Mouse (Mus musculus) midbrain, postnatal 0 days (tissue): ENCODE measurements at regions not wholly inside any gene's neighbourhood (a gene's known extent, or its start where the extent isn't known, plus 50 kb on each side); places are given as distances from the start of the nearest gene placed in this dataset.
"Not testable (repeated sequence)": the region's sequence is repeated elsewhere in the genome, so short reads cannot be mapped to it uniquely, and the experiment has no call there.

Source experiments
- ATAC-seq: fragments of 200-750 bp; cut with Nextera tagmentation; 2 replicates; pipeline ENCODE4 v1.8.0; 2017; ENCODE audit warnings: moderate number of reproducible peaks, mild to moderate bottlenecking, moderate TSS enrichment, moderate library complexity; ENCODE audit not compliant: low FRiP score
- DNase-seq: peaks from one replicate; pipeline ENCODE4 v3.0.0-alpha.2; 2015; ENCODE audit warnings: low spot score
- H3K27ac ChIP-seq: fragments of 300-500 bp; sonication (generic); 2 replicates; pipeline ENCODE4 v1.5.1; 2014; ENCODE audit warnings: low read depth, mild to moderate bottlenecking, low read length, mixed read lengths
- H3K27me3 ChIP-seq: fragments of 300-500 bp; sonication (generic); 2 replicates; pipeline ENCODE4 v1.6.1; 2014; ENCODE audit warnings: low read length, control low read depth, mixed read lengths; ENCODE audit not compliant: insufficient read depth
- H3K36me3 ChIP-seq: fragments of 300-500 bp; sonication (generic); 2 replicates; pipeline ENCODE4 v1.6.1; 2014; ENCODE audit warnings: low read length, control low read depth, mixed read lengths; ENCODE audit not compliant: insufficient read depth
- H3K4me1 ChIP-seq: fragments of 300-500 bp; sonication (generic); 2 replicates; pipeline ENCODE4 v1.6.1; 2014; ENCODE audit warnings: mild to moderate bottlenecking, control low read depth, antibody characterized with exemption, low read length, mixed read lengths; ENCODE audit not compliant: insufficient read depth
- H3K4me2 ChIP-seq: fragments of 300-500 bp; sonication (generic); 2 replicates; pipeline ENCODE4 v1.6.1; 2014; ENCODE audit warnings: low read depth, mild to moderate bottlenecking, low read length, mixed read lengths; ENCODE audit not compliant: poor library complexity, severe bottlenecking
- H3K4me3 ChIP-seq: fragments of 300-500 bp; sonication (generic); 2 replicates; pipeline ENCODE4 v1.5.1; 2014; ENCODE audit warnings: low read depth, mild to moderate bottlenecking, low read length, moderate library complexity
- H3K9ac ChIP-seq: fragments of 300-500 bp; sonication (generic); replicated peaks from 2 replicates; pipeline ENCODE4 v1.6.1; 2014; ENCODE audit warnings: mild to moderate bottlenecking, low read length, moderate library complexity, mixed read lengths; ENCODE audit not compliant: poor library complexity, severe bottlenecking
- H3K9me3 ChIP-seq: fragments of 300-500 bp; sonication (generic); 2 replicates; pipeline ENCODE4 v1.6.1; 2016; ENCODE audit warnings: low read length, control low read depth
- CTCF ChIP-seq: IDR thresholded peaks from 2 replicates; pipeline ENCODE4 v1.5.1; 2016; ENCODE audit warnings: antibody characterized with exemption, mild to moderate bottlenecking
- WGBS: fragments of 180-500 bp; shearing (Covaris S2); extraction: QIAGEN DNeasy Blood & Tissue Kit; methylation state at CpG from one replicate; pipeline ENCODE4 v1.1.7; 2014; 5-methylcytosine and 5-hydroxymethylcytosine counted together

DNA sequence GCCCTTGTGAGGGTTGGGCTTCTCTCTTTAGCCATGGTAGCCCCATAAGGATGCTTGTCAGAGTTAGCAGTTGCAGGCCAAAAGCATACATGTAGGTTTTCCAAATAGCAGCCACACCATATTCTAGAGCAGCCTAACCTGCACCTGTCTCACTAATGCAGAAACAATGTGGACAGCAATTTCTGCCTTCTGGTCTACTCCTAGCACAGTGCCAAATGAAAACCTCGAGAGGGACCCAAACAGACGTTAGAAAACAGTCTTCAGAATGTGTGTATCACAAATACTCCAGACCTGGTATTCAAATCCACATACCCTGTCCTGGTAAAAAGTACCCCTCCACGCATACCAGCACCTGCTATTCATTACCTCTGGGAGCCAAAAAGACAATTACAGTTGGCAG, 368.9 kb upstream of the Ngly1 start:
- Histone ChIP-seq H3K27me3 (no peaks in the 10 kb centered on the region), H3K4me3 (no peak overlapping the region), H3K9me3 (no peaks in the 10 kb centered on the region), H3K4me1 (no peaks in the 10 kb centered on the region), H3K4me2 (no peak overlapping the region), H3K27ac (no peak overlapping the region), H3K36me3 (no peaks in the 10 kb centered on the region), H3K9ac (no peak overlapping the region)
- no peak for TF ChIP-seq CTCF
- DNase-seq (no peak), ATAC-seq (no peak)
- WGBS, result 81% methylated on average over 3 of the region's 3 CpGs

DNA sequence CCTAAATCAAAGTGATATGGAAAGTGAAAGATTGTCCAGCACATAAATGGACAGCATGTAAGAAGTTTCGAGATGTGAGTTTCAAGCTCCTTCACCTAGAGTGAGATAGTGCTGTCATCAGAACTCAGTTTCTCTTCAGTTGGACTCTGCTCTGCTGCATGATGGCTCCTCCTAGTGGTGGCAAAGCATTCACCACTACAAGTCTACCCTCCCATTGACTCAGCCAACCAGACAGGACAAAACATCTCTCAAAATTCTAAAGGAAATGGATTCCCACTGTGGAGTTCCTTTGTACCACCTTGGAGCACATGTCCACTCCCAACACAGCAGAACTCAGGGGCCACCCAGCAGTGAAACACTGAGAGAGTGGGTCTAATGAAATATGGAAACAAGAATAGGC, 367.8 kb upstream of the Ngly1 start:
- Histone ChIP-seq H3K4me3 (no peak overlapping the region), H3K27me3 (no peaks in the 10 kb centered on the region), H3K36me3 (no peaks in the 10 kb centered on the region), H3K9me3 (no peaks in the 10 kb centered on the region), H3K4me1 (no peaks in the 10 kb centered on the region), H3K27ac (no peak overlapping the region), H3K4me2 (no peak overlapping the region), H3K9ac (no peak overlapping the region)
- WGBS, result 69% methylated on average over 1 of the region's 1 CpGs
- ATAC-seq, result 0 out of 2 replicates have a peak, but pooled peaks have one; percentile 4
- TF ChIP-seq CTCF, result peak; percentile 63
- DNase-seq, result peak; percentile 31

DNA sequence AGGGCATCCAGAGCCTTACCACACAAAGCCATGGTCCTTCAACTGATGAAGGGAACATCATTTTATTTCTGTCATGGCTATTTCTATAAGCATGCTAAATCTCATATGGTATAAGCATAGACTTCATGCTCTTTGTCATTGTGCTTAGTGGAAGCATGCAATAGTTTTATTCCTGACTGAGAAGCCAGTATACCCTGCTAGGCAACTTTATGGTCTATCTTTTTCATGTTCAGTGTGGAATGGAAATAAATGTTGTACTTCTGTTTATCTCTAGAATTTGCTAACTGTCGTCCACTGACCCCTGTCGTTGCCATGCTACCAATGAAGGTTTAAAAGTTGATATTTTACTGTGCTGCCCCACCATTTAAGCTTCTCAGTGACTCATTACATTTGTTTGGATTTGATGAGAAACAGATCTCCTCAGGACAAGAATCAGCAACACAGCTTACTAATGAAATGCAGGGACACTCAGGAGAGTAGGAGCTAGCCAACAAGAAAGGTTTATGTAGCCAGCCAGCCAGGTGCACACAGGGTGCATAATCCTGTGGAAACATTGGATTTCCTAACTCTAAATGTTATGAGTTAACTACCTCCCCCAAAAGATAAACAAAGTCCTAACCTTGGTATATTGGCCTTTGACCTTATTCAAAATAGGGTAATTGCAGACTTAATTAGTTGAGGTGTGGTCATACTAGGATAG, 364.3 kb upstream of the Ngly1 start:
- H3K4me2 ChIP-seq, result no peak overlapping the region
- H3K36me3 ChIP-seq, result no peaks in the 10 kb centered on the region
- no peak for DNase-seq
- 79% methylated on average over 2 of the region's 2 CpGs for WGBS
- H3K9me3 ChIP-seq, result no peaks in the 10 kb centered on the region
- no peak for TF ChIP-seq CTCF
- no peak overlapping the region for H3K9ac ChIP-seq
- ATAC-seq, result no peak
- H3K4me1 ChIP-seq, result no peaks in the 10 kb centered on the region
- no peaks in the 10 kb centered on the region for H3K27me3 ChIP-seq
- H3K27ac ChIP-seq, result no peak overlapping the region
- H3K4me3 ChIP-seq, result no peak overlapping the region

DNA sequence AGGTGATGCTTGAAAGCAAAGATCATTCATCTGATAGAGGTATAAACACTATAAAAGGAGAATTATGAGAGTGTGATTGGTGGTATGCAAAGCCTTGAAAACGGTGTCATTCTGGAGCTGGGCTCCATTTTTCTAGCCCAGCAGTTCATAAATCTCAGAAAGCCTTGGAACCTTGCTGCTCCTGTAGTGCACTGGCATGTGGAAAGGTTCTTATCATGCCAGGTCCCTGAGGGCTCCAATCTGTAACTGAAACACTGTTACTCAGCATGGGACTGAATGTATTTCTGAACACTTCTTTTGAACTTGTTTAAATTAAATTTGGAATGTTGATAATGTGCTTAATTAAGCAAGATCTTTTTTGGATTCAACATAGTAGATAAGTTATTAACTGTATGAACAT, 352.0 kb upstream of the Ngly1 start:
- DNase-seq (no peak), ATAC-seq (no peak)
- no peak for TF ChIP-seq CTCF
- no peaks in the 10 kb centered on the region; the same call in 1 of the 2 replicates for H3K27me3 ChIP-seq
- H3K4me1 ChIP-seq, result no peaks in the 10 kb centered on the region
- WGBS, result 72% methylated on average over 1 of the region's 1 CpGs
- no peak overlapping the region for H3K4me3 ChIP-seq
- no peaks in the 10 kb centered on the region for H3K9me3 ChIP-seq
- no peak overlapping the region for H3K27ac ChIP-seq
- H3K4me2 ChIP-seq, result no peak overlapping the region
- H3K36me3 ChIP-seq, result no peaks in the 10 kb centered on the region
- H3K9ac ChIP-seq, result no peak overlapping the region

DNA sequence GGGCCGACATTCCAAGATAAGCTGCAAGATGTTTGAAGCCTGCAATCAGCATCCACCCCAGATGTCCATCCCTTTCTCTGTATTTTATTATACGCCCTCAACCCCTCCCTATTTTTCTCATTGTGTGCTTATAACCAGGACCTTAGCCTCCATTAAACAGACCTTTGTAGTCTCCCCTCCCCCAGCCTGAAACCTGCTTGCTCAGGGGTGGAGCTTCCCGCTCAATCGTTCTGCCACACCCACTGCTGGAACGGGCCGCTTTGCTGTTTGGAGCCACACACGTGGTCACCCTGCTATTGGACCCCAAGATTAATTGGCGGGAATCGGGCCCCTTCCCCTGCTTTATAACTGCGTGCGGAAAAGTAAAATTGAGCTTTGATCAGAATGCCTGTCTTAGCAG, 342.7 kb upstream of the Ngly1 start:
- WGBS, result 91% methylated on average over 11 of the region's 11 CpGs
- H3K9me3 ChIP-seq, H3K4me3 ChIP-seq, H3K27ac ChIP-seq, H3K36me3 ChIP-seq, H3K4me2 ChIP-seq, DNase-seq, H3K27me3 ChIP-seq, ATAC-seq, H3K9ac ChIP-seq, H3K4me1 ChIP-seq: not testable (repeated sequence)

DNA sequence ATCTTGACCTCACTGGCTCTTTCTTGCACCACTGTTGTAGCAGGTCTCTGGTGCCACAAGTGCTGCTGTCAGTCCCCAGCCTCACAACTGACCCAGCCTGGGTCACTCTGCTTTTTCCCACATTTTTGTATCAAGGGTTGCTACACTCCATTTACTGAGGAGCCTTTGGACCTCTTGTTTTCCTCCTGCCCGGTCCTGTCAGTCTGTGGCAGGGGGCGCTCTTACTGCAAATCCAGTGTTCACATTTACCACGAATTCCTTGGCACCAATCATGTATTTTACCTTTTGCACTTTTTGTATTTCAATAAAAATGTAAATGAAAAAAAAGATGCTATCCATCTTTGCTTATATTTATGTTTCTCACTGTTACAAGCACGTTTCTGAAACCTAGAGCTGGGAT, 335.9 kb upstream of the Ngly1 start:
- not testable (repeated sequence) for H3K9me3 ChIP-seq, H3K27me3 ChIP-seq, H3K9ac ChIP-seq, DNase-seq, H3K36me3 ChIP-seq, H3K4me3 ChIP-seq, H3K4me1 ChIP-seq, ATAC-seq, H3K4me2 ChIP-seq, H3K27ac ChIP-seq
- WGBS, result 62% methylated on average over 4 of the region's 4 CpGs
